Mouse (Mus musculus) testis, postnatal 10 days (tissue): Measurements from ENCODE around the gene Ube2t.

Source experiments
- DNase-seq: peaks from one replicate; pipeline ENCODE4 v3.0.0; 2021; ENCODE audit warnings: low spot score

Gene Ube2t

GRCm38 (mm10) chr1:134995437-134995836 is 33.1 kb downstream of the Ube2t start:
- no peak for DNase-seq

GRCm38 (mm10) chr1:134995954-134996353 is 33.6 kb downstream of the Ube2t start:
- no peak for DNase-seq

- DNase-seq, result no peak
Measured at GRCm38 (mm10) chr1:134996471-134996870, 34.1 kb downstream of the Ube2t start.

GRCm38 (mm10) chr1:134997568-134997967 is 35.2 kb downstream of the Ube2t start:
- no peak for DNase-seq

GRCm38 (mm10) chr1:134998231-134998630 is 35.9 kb downstream of the Ube2t start:
- no peak for DNase-seq

- no peak for DNase-seq
Measured at GRCm38 (mm10) chr1:135000527-135000926, 38.2 kb downstream of the Ube2t start.

GRCm38 (mm10) chr1:135003346-135003745 is 41.0 kb downstream of the Ube2t start:
- no peak for DNase-seq

- no peak for DNase-seq
Measured at GRCm38 (mm10) chr1:135005696-135006095, 43.3 kb downstream of the Ube2t start.

GRCm38 (mm10) chr1:135009833-135010232 is 47.5 kb downstream of the Ube2t start:
- no peak for DNase-seq

GRCm38 (mm10) chr1:135011912-135012311 is 49.5 kb downstream of the Ube2t start:
- no peak for DNase-seq

GRCm38 (mm10) chr1:135012472-135012871 is 50.1 kb downstream of the Ube2t start:
- no peak for DNase-seq

GRCm38 (mm10) chr1:135014921-135015445 is 52.6 kb downstream of the Ube2t start:
- DNase-seq, result no peak

GRCm38 (mm10) chr1:135016907-135017655 is 54.7 kb downstream of the Ube2t start:
- no peak for DNase-seq

- DNase-seq, result no peak
Measured at GRCm38 (mm10) chr1:135017656-135018015, 55.3 kb downstream of the Ube2t start.

- no peak for DNase-seq
Measured at GRCm38 (mm10) chr1:135019087-135019774, 56.9 kb downstream of the Ube2t start.

GRCm38 (mm10) chr1:135019775-135020167 is 57.4 kb downstream of the Ube2t start:
- no peak for DNase-seq

GRCm38 (mm10) chr1:135020281-135020940 is 58.0 kb downstream of the Ube2t start:
- DNase-seq, result no peak

GRCm38 (mm10) chr1:135020970-135021369 is 58.6 kb downstream of the Ube2t start:
- no peak for DNase-seq

- DNase-seq, result no peak
Measured at GRCm38 (mm10) chr1:135021936-135022335, 59.6 kb downstream of the Ube2t start.

- no peak for DNase-seq
Measured at GRCm38 (mm10) chr1:135023583-135023982, 61.2 kb downstream of the Ube2t start.
